Mouse (Mus musculus): Measurements from ENCODE around the gene Isg15.

- TF ChIP-seq CHD2 (IDR thresholded peaks at IDR 0.05; ENCODE audit: low read depth, low read length) (no peak), ZC3H11A (IDR thresholded peaks at IDR 0.05; ENCODE audit: borderline replicate concordance, low read depth, low read length) (no peak), ZNF384 (IDR thresholded peaks at IDR 0.05; ENCODE audit: low read depth, low read length) (no peak), MAFK (IDR thresholded peaks at IDR 0.05; ENCODE audit: insufficient read depth, low read depth, low read length) (no peak)
Observed at GRCm38 (mm10) chr4:156203001-156203412, 2.4 kb upstream of the Isg15 start, which contains the start of gene AW011738.

All from ES-E14 (cell line).